Mouse (Mus musculus) embryonic fibroblast, embryonic 13.5 days (primary cell): Measurements from ENCODE around the gene Ergic1.

ENCODE experiments used
- CTCF ChIP-seq: IDR thresholded peaks from 2 replicates; pipeline ENCODE4 v1.5.1; 2011; ENCODE audit warnings: mild to moderate bottlenecking, control low read depth, low read length, moderate library complexity, borderline replicate concordance; ENCODE audit not compliant: insufficient read depth
- POLR2A ChIP-seq: IDR thresholded peaks from 2 replicates; pipeline ENCODE4 v1.6.1; 2011; ENCODE audit warnings: low read depth, mild to moderate bottlenecking, control low read depth, low read length, moderate library complexity

DNA sequence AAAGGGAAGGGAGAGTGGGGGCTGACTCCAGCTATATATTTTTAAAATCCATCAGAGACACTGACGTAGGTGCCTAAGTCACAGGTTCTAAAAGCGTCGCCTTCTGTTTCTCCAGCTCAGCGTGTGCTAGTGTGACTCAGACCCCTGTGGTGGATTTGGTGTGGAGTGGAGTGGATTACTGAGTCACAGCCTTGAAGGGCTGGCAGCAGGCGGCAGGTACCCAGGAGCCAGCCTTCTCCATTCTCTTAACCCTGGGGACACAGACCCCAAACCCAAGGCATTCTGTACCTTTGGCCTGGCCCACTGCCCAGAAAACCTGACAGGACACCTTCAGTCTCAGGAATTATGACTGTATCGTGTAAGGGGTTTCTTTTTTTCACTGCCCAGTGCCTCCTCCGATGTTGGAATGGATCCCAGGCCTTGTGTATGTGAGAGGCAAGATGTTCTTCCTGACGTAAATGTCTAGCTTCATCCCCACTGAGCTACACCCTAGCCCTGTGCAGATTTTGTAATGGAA lies 70.6 kb downstream of the Ergic1 start:
- TF ChIP-seq CTCF (no peak), POLR2A (no peak)
